Mouse (Mus musculus) hindbrain, embryonic 13.5 days (tissue): ENCODE data around the gene Ms4a4d. TPM values are rescaled to one million over a fixed set of nuclear protein-coding genes. Genes with fewer than 3 reads are reported as not detected.
"Not testable (repeated sequence)": the region's sequence is repeated elsewhere in the genome, so short reads cannot be mapped to it uniquely, and the experiment has no call there.

Experiments used
- ATAC-seq: fragments of 200-750 bp; cut with Nextera tagmentation; 2 replicates; pipeline ENCODE4 v1.8.0; 2017; ENCODE audit warnings: moderate TSS enrichment; ENCODE audit not compliant: low FRiP score
- H3K27ac ChIP-seq: fragments of 300-500 bp; sonication (generic); 2 replicates; pipeline ENCODE4 v1.5.1; 2015; ENCODE audit warnings: inconsistent platforms, mild to moderate bottlenecking, moderate library complexity
- H3K27me3 ChIP-seq: fragments of 300-500 bp; sonication (generic); 2 replicates; pipeline ENCODE4 v1.6.1; 2015; ENCODE audit warnings: mild to moderate bottlenecking, inconsistent platforms
- H3K36me3 ChIP-seq: fragments of 300-500 bp; sonication (generic); 2 replicates; pipeline ENCODE4 v1.6.1; 2015; ENCODE audit warnings: mild to moderate bottlenecking, inconsistent platforms
- H3K4me1 ChIP-seq: fragments of 300-500 bp; sonication (generic); replicated peaks from 2 replicates; pipeline ENCODE4 v1.6.1; 2015; ENCODE audit warnings: inconsistent platforms
- H3K4me2 ChIP-seq: fragments of 300-500 bp; sonication (generic); 2 replicates; pipeline ENCODE4 v1.6.1; 2015; ENCODE audit warnings: inconsistent platforms, mild to moderate bottlenecking, moderate library complexity
- H3K4me3 ChIP-seq: fragments of 300-500 bp; sonication (generic); 2 replicates; pipeline ENCODE4 v1.5.1; 2015; ENCODE audit warnings: mild to moderate bottlenecking, inconsistent platforms
- H3K9ac ChIP-seq: fragments of 300-500 bp; sonication (generic); 2 replicates; pipeline ENCODE4 v1.6.1; 2015; ENCODE audit warnings: mild to moderate bottlenecking, inconsistent platforms
- H3K9me3 ChIP-seq: fragments of 300-500 bp; sonication (generic); 2 replicates; pipeline ENCODE4 v1.6.1; 2016; ENCODE audit warnings: inconsistent platforms
- WGBS: fragments of 180-500 bp; shearing (Covaris S2); methylation state at CpG from one replicate; pipeline ENCODE4 v1.1.7; 2015; 5-methylcytosine and 5-hydroxymethylcytosine counted together
- polyA plus RNA-seq: library from polyadenylated mRNA; unstranded; fragments of >200 nt; fragmentation: Nextera tagmentation; extraction: Ambion mirVana; gene quantifications from 2 replicates; pipeline ENCODE4 v1.2.1, GENCODE M21; 2015

Gene Ms4a4d
- polyA plus RNA-seq, 1 experiment from 2014 or later: not detected

- not testable (repeated sequence) for H3K4me3 ChIP-seq, ATAC-seq, H3K9me3 ChIP-seq, H3K4me2 ChIP-seq, H3K36me3 ChIP-seq, H3K27me3 ChIP-seq, H3K27ac ChIP-seq, H3K9ac ChIP-seq, H3K4me1 ChIP-seq
- 95% methylated on average over 2 of the region's 2 CpGs for WGBS
Measured at GRCm38 (mm10) chr19:11518356-11518755, 18.2 kb upstream of the Ms4a4d start.

DNA sequence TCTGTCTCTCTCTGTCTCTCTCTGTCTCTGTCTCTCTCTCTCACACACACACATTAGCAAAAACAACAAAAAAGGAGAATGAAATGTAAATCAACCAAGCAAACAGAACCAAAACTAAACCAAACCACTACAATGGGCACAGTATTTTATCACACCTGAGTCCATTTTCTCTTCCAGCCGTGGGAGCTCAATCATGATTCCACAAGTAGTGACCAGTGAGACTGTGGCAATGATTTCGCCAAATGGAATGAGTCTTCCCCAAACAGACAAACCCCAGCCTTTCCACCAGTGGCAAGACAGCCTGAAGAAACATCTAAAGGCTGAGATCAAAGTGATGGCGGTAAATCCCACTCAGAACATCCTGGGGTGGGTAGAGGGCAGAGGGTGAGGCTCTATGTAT is 16.5 kb upstream of the Ms4a4d start:
- ATAC-seq: no peak
- no peak overlapping the region for H3K4me2 ChIP-seq
- no peak overlapping the region for H3K4me3 ChIP-seq
- H3K4me1 ChIP-seq: no peaks in the 10 kb centered on the region
- 95% methylated on average over 3 of the region's 3 CpGs for WGBS
- no peaks in the 10 kb centered on the region for H3K27me3 ChIP-seq
- no peak overlapping the region for H3K27ac ChIP-seq
- no peaks in the 10 kb centered on the region for H3K9me3 ChIP-seq
- H3K36me3 ChIP-seq: no peaks in the 10 kb centered on the region
- H3K9ac ChIP-seq: no peak overlapping the region

- no peak for ATAC-seq
- H3K4me3 ChIP-seq: no peak overlapping the region
- H3K4me2 ChIP-seq: no peak overlapping the region
- no peaks in the 10 kb centered on the region for H3K4me1 ChIP-seq
- WGBS: 97% methylated on average over 1 of the region's 1 CpGs
- no peaks in the 10 kb centered on the region for H3K36me3 ChIP-seq
- no peaks in the 10 kb centered on the region for H3K27me3 ChIP-seq
- no peaks in the 10 kb centered on the region for H3K9me3 ChIP-seq
- no peak overlapping the region for H3K27ac ChIP-seq
- H3K9ac ChIP-seq: no peak overlapping the region
Measured at GRCm38 (mm10) chr19:11533421-11533820, 3.2 kb upstream of the Ms4a4d start.

- Histone ChIP-seq H3K27me3 (no peaks in the 10 kb centered on the region), H3K4me2 (no peak overlapping the region), H3K27ac (no peak overlapping the region), H3K36me3 (no peaks in the 10 kb centered on the region), H3K4me3 (no peak overlapping the region), H3K9ac (no peak overlapping the region), H3K4me1 (no peaks in the 10 kb centered on the region), H3K9me3 (no peaks in the 10 kb centered on the region)
- no peak for ATAC-seq
- WGBS: 77% methylated on average over 2 of the region's 2 CpGs
Measured at GRCm38 (mm10) chr19:11533888-11534445, 2.6 kb upstream of the Ms4a4d start.

DNA sequence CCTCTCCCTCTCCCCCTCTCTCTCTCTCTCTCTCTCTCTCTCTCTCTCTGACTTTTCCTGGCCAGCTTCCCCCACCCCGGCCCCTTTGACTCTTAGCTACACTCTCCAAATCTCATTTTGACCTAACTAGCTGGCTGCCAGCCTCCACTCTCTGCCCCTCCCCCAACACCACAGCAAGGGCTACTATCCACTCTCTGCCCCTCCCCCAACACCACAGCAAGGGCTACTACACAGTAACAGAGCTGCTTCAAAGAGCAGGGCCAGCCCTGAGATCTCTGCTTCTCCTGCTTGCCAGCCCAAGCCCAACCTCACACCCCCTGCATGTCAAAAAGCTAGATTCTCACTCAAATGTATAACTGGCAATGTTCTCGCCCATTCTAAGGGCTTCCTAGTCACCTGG is 735 bp downstream of the Ms4a4d start:
- H3K36me3 ChIP-seq: no peaks in the 10 kb centered on the region
- H3K4me2 ChIP-seq: no peak overlapping the region
- H3K4me3 ChIP-seq: no peak overlapping the region
- no peaks in the 10 kb centered on the region for H3K4me1 ChIP-seq
- H3K27me3 ChIP-seq: no peaks in the 10 kb centered on the region
- no peak overlapping the region for H3K27ac ChIP-seq
- no peaks in the 10 kb centered on the region for H3K9me3 ChIP-seq
- H3K9ac ChIP-seq: no peak overlapping the region
- WGBS: 46% methylated on average over 2 of the region's 2 CpGs
- no peak for ATAC-seq

DNA sequence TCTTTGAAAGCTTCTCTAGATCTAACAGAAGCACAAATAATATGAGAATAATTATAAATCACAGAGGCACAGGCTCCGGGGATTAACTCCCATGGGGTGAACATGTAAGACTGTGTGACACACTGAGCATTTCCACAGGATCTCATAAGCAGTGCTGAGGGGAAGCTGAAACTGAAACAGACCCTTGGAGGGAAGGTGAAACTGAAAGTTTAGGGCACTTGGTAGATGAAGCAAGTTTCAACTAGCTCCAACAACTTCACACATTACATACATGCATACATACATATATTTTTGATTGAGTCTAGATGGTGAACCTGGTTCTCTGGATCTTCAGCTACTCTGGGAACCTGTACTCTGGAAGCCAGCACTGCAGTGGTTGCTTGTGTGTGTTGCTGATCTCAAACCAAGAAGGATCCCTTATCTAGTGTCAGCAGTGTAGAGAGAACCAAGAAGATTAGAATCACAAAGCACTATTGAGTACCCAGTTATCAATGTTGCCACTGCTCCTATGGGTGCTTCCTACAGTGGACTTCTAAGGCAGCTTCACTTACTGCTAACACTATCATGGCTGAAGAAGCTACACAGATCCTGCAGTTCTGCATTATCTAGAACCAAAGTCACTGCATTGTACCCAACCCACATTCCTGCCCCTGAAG is 3.7 kb downstream of the Ms4a4d start:
- not testable (repeated sequence) for H3K4me3 ChIP-seq, H3K9me3 ChIP-seq, H3K36me3 ChIP-seq, H3K27ac ChIP-seq, H3K4me2 ChIP-seq, H3K27me3 ChIP-seq, H3K9ac ChIP-seq, ATAC-seq, H3K4me1 ChIP-seq
- 88% methylated on average over 1 of the region's 1 CpGs for WGBS

GRCm38 (mm10) chr19:11544383-11544782 is 7.8 kb downstream of the Ms4a4d start:
- not testable (repeated sequence) for ATAC-seq, H3K36me3 ChIP-seq, H3K4me1 ChIP-seq, H3K4me3 ChIP-seq, H3K27ac ChIP-seq, H3K27me3 ChIP-seq, H3K4me2 ChIP-seq, H3K9me3 ChIP-seq, H3K9ac ChIP-seq
- WGBS: 95% methylated on average over 2 of the region's 2 CpGs

DNA sequence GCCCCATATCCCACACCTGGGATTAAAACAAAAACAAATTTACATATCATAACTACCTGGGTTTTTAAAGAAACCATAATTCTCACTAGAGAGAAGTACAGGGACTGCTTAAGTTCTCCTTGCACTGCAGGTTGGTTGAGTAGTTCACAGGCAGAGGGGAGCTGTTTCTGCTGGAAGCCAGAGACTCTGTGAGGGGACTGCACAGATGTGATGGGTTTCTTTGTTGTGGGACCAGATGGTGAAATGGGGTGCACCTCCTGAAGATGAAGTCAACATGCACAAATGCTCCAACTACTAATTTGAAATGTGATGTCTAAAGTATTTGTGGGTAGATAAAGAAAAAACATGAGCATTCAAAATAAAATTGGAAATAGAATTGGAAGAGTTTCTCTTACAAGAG is 11.3 kb downstream of the Ms4a4d start:
- Histone ChIP-seq H3K36me3 (no peaks in the 10 kb centered on the region), H3K27ac (no peak overlapping the region), H3K4me2 (no peak overlapping the region), H3K9me3 (no peaks in the 10 kb centered on the region), H3K4me1 (no peaks in the 10 kb centered on the region), H3K4me3 (no peak overlapping the region), H3K27me3 (no peaks in the 10 kb centered on the region), H3K9ac (no peak overlapping the region)
- ATAC-seq: no peak

DNA sequence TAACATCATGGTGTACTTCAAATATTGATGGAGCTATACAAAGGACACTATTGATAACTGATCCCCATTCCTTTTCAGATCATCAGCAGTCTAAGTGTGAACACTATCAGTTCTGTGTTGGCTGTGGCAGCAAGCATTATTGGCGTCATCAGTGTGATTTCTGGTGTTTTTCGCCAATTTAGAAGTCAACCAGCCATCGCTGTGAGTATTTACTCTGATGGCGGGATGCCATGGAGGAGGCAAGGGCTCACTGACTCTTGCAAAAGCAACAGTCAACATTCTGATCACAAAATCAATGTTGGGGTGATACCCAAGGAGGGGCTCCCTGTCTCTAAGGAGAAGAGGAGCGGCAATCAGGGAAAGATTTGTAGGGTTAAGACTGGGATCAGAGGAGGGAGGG is 18.1 kb downstream of the Ms4a4d start:
- Histone ChIP-seq H3K27me3 (no peaks in the 10 kb centered on the region), H3K4me1 (no peaks in the 10 kb centered on the region), H3K27ac (no peak overlapping the region), H3K9me3 (no peaks in the 10 kb centered on the region), H3K4me2 (no peak overlapping the region), H3K9ac (no peak overlapping the region), H3K4me3 (no peak overlapping the region), H3K36me3 (no peaks in the 10 kb centered on the region)
- no peak for ATAC-seq
- WGBS: 94% methylated on average over 5 of the region's 5 CpGs

DNA sequence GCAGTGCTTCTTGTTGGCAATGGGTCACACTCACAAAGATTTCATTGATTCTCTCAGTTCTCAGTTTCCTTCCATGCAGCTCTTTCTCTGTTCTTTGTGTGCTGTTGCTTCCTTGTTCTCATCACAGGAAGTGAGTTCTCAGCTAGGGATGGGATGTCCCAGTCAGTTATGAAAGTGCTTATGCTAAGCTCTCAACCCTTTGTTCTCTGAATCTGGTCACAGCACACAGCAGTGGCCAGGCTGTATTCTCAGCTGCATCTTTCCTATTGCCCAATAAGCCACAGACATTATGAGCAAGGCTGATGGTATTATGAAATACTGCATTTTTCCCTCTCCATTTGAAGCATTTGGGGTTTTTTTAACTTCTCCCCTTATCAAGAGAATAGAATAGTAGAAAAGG is 23.0 kb downstream of the Ms4a4d start:
- H3K27me3 ChIP-seq, ATAC-seq: not testable (repeated sequence)

GRCm38 (mm10) chr19:11574965-11575364 is 38.4 kb downstream of the Ms4a4d start:
- H3K9me3 ChIP-seq: no peaks in the 10 kb centered on the region
- no peak overlapping the region for H3K4me2 ChIP-seq
- no peaks in the 10 kb centered on the region for H3K36me3 ChIP-seq
- 79% methylated on average over 8 of the region's 8 CpGs for WGBS
- no peak for ATAC-seq
- H3K9ac ChIP-seq: no peak overlapping the region
- H3K27ac ChIP-seq: no peak overlapping the region
- no peaks in the 10 kb centered on the region for H3K4me1 ChIP-seq
- no peak overlapping the region for H3K4me3 ChIP-seq
- H3K27me3 ChIP-seq: no peaks in the 10 kb centered on the region

More for the DNA sequence above, 23.0 kb downstream of the Ms4a4d start:
- H3K27ac ChIP-seq, H3K4me3 ChIP-seq, H3K9me3 ChIP-seq, H3K4me2 ChIP-seq, H3K4me1 ChIP-seq, H3K9ac ChIP-seq, H3K36me3 ChIP-seq: not testable (repeated sequence)

GRCm38 (mm10) chr19:11589205-11589604 is 52.6 kb downstream of the Ms4a4d start:
- ATAC-seq: no peak
- H3K4me3 ChIP-seq: no peak overlapping the region
- H3K4me2 ChIP-seq: no peak overlapping the region
- H3K27ac ChIP-seq: no peak overlapping the region
- WGBS: 60% methylated on average over 4 of the region's 4 CpGs
- H3K9ac ChIP-seq: no peak overlapping the region
- no peaks in the 10 kb centered on the region for H3K4me1 ChIP-seq
- H3K9me3 ChIP-seq: no peaks in the 10 kb centered on the region
- H3K36me3 ChIP-seq: no peaks in the 10 kb centered on the region
- H3K27me3 ChIP-seq: no peaks in the 10 kb centered on the region

GRCm38 (mm10) chr19:11589891-11590449 is 53.4 kb downstream of the Ms4a4d start:
- Histone ChIP-seq H3K27me3 (no peaks in the 10 kb centered on the region), H3K9ac (no peak overlapping the region), H3K36me3 (no peaks in the 10 kb centered on the region), H3K4me3 (no peak overlapping the region), H3K9me3 (no peaks in the 10 kb centered on the region), H3K27ac (no peak overlapping the region), H3K4me2 (no peak overlapping the region), H3K4me1 (no peaks in the 10 kb centered on the region)
- 72% methylated on average over 2 of the region's 2 CpGs for WGBS
- ATAC-seq: no peak
